Mouse (Mus musculus) MN1 (cell line): ENCODE data around the gene Notch1.

Experiments used
- DNase-seq: peaks from one replicate; pipeline ENCODE4 v3.0.0-alpha.2; 2016; ENCODE audit warnings: low spot score

Gene Notch1

DNA sequence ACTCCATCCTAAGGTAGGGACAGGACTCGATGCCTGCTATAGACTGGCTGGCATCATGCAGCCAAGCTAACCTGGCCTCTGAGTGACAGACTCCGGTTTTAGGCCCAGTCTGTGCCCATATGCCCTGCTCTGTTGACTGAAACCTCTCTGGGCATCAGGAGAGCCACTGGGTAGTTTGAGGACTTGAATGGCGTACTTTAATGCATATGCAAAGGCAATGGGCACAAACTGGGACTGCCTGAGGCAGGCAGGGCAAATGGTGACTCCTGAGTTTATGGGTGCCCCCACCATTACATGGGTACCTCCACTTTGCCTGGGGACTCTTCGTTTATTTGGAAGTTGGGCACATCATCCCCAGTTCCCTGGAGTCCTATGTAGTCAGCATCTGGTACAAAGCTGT is 69.8 kb downstream of the Notch1 start:
- no peak for DNase-seq

GRCm38 (mm10) chr2:26445666-26446445 is 70.6 kb downstream of the Notch1 start:
- DNase-seq = peak; percentile 92

- DNase-seq = peak; percentile 99
These were observed 71.4 kb downstream of the Notch1 start, which contains the start of gene Sec16a for GRCm38 (mm10) chr2:26444946-26445665. TSS of gene Sec16a (minus strand) at chr2:26445216.

DNA sequence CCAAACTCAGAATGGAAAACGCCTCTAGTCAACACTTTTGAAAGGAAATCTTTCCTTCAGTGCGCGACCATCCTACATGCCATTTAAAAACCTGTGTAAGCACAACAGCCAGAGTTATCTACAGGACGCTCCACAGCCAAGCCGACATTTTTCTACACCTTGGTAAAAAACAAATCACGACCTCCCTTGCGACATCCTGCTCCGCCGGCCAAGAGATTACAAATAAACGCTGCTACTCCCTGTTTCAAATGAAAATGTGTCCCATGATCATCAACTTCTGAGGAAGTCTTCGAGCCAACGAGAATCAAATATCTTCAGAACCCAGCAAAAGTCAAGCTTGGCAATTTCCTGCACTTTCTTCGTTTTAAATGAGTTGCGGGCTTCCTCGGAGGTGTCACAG is 72.1 kb downstream of the Notch1 start:
- no peak for DNase-seq

DNA sequence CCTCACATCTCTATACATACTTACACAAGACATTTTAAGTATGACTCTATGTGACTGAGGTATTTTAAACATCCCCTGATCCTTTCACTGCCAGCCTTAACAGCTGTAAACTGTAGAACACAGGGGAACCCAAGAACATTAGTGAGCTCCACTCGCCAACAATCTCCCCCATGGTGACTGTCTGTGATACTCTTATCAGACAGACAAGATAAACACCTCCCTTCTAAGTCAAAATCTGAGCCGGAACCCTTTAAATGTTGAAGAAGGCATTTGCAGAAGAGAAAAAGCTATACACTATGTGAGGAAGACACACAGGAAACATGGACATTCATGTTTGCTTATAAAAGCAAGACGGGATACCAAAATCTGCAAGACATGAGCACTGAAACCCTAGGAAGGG is 72.6 kb downstream of the Notch1 start:
- no peak for DNase-seq

- DNase-seq = no peak
These were observed 73.6 kb downstream of the Notch1 start for GRCm38 (mm10) chr2:26442843-26443242.

DNA sequence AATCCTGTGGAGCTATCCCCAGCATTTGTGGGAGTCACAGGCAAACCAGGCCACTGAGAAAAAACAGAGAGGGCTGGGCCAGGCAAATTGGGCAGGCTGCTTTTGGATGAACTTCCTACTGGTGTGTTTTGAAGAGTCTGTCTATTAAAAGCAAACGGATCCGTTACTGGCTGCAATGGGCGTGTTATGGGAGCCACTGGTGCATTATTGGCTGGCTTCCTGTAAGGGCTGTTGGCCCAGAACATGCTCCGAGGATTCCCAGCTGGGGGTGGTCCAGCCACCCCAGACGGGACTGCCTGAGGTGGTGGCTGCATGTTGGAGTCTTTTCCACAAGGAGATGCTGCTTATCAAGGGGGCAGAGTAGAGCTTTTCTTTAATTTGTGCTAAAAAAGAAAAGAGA is 74.8 kb downstream of the Notch1 start:
- peak; percentile 34 for DNase-seq

DNA sequence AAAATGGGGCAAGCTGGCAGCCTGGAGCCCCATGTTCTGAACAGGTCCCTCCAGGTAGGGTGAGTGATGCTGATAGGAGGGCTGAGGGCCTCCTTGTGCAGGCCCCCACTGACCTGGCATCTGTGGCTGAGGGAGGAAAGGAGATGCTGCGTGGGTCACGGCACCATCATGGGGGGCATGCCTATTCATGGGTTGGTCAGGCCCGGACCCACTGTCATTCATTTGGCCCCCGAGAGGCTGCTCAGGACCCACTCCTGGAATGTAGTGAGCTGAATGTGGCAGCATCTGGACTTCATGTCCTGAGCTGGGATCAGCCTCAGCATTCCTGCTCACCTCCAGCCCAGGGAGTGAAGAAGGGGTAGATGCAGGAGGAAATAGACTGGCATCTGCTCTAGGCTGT is 75.2 kb downstream of the Notch1 start:
- no peak for DNase-seq

- DNase-seq = no peak
These were observed 76.8 kb downstream of the Notch1 start for GRCm38 (mm10) chr2:26439671-26440070.

GRCm38 (mm10) chr2:26438373-26438772 is 78.1 kb downstream of the Notch1 start:
- no peak for DNase-seq

GRCm38 (mm10) chr2:26437221-26437620 is 79.2 kb downstream of the Notch1 start:
- DNase-seq = no peak

- DNase-seq = no peak
These were observed 81.5 kb downstream of the Notch1 start for GRCm38 (mm10) chr2:26434791-26435572.

GRCm38 (mm10) chr2:26429851-26430250 is 86.6 kb downstream of the Notch1 start:
- DNase-seq = no peak

GRCm38 (mm10) chr2:26424541-26424940 is 91.9 kb downstream of the Notch1 start:
- no peak for DNase-seq

DNA sequence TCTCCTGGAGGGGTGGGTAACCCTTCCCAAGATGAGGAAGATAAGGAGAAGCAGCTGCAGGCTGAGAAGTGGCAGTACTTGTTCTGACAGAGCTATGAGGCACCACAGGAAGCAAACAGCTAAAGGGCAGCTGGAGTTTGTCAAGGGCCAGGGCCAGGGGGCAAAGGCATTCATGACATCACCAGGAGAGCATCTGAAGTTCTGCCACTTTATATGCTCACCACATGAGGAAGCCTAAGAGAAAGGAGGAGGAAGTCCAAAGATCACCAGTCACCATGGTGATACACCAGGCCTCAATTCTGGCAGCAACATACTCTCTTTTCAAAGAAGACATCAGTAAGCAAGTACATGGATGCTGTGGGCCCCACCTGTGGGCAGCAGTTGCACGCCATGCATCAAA is 93.4 kb downstream of the Notch1 start:
- peak; percentile 78 for DNase-seq

DNA sequence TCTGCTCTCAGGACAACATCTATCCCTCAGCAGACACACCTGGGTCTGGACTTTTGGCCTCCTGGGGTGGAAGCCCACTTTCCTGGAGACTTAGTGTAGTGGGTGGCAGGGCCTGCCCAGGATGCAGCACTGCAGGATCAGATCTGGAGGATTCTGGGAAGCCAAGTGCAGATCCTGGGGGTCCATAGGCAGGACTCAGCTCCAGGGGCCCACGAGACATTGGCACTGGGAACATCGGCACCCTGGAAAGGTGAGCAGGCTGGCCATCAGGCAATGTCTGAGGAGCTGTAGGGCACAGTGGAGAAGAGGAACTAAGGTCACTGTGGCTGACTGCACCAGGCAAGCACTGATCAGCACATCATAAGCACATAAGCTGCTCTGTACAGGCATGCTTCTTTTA is 94.5 kb downstream of the Notch1 start:
- no peak for DNase-seq

GRCm38 (mm10) chr2:26418120-26418519 is 98.3 kb downstream of the Notch1 start:
- no peak for DNase-seq

- no peak for DNase-seq
These were observed 99.4 kb downstream of the Notch1 start for GRCm38 (mm10) chr2:26417066-26417465.

- DNase-seq = no peak
These were observed 105.5 kb downstream of the Notch1 start for GRCm38 (mm10) chr2:26410931-26411411.

DNA sequence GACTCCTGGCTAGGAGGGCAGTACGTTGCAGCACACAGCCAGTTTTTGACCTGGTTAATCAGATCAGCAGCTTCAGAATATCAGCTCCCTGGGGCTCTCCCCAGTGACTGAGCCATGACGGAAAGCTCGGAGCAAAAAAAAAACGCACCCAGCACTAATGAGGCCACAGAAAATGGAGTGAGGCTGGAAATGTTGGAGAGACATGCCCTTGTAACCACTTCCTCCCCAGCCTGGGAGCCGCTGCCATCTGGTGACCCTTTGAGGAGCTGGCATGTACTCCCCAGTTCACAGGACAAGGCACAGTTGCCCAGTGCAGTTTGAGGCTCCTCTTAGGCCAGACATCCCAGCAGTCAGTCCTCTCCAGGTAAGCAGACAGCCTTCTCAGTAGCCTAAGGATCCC is 106.4 kb downstream of the Notch1 start:
- DNase-seq = peak; percentile 51

GRCm38 (mm10) chr2:26409362-26409761 is 107.1 kb downstream of the Notch1 start:
- no peak for DNase-seq
